Mouse (Mus musculus): ENCODE measurements around the gene Csf3. TPM values are rescaled to one million over a fixed set of nuclear protein-coding genes. Genes with fewer than 3 reads are reported as not detected.
"Not testable (repeated sequence)": the region's sequence is repeated elsewhere in the genome, so short reads cannot be mapped to it uniquely, and the experiment has no call there.

Gene Csf3
- total RNA-seq, 4 experiments from 2014 or later: not detected

DNA sequence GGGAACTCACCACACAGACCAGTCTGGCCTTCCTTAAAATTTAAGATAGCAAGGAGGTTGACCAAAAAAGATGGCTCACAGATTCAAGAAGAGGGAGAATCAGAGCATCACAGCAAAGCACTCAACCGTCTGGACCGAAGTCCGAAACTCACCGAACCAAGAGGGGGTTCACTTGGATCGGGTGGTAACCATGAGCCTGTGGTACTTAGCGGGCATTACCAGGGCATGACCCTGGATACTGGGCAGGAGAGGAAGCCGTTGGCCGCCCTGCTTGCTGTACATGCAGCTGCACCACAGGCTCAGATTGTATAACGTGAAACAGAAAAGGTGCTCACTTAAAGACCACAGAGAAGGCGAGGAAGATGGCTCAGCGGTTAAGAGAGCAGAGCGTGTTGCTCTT lies 3.8 kb upstream of the Csf3 start:
- DNase-seq: no peak

GRCm38 (mm10) chr11:98698849-98699640 lies 2.0 kb upstream of the Csf3 start:
- no peak for DNase-seq

GRCm38 (mm10) chr11:98699911-98700310 lies 1.2 kb upstream of the Csf3 start:
- peak; percentile 54 for DNase-seq

- DNase-seq: no peak
These were observed 1.3 kb downstream of the Csf3 start for GRCm38 (mm10) chr11:98702323-98702722.

DNA sequence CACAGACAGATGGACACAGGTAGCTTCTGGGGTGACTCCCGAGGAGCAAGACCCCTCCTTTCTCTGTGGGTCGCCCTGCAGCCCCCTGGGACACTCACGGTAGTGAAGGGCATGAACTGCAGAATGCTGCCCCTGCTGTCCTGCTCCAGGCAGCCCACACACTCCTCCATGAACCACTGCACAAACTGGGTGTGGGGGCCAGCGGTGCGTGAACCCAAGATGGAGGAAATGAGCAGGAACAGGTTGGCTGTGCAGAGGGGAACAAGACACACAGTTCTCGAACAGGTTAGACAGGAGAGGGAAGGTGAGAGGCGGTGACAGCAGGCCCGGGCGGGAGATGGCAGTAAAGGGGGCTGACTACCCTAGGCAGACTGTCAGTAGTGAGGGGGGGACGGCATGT lies 4.0 kb downstream of the Csf3 start:
- no peak for DNase-seq

- DNase-seq: no peak
These were observed 6.6 kb downstream of the Csf3 start for GRCm38 (mm10) chr11:98707401-98708281.

GRCm38 (mm10) chr11:98708282-98708956 lies 7.4 kb downstream of the Csf3 start:
- no peak for DNase-seq

- no peak for DNase-seq
These were observed 8.1 kb downstream of the Csf3 start for GRCm38 (mm10) chr11:98709001-98709741.

DNA sequence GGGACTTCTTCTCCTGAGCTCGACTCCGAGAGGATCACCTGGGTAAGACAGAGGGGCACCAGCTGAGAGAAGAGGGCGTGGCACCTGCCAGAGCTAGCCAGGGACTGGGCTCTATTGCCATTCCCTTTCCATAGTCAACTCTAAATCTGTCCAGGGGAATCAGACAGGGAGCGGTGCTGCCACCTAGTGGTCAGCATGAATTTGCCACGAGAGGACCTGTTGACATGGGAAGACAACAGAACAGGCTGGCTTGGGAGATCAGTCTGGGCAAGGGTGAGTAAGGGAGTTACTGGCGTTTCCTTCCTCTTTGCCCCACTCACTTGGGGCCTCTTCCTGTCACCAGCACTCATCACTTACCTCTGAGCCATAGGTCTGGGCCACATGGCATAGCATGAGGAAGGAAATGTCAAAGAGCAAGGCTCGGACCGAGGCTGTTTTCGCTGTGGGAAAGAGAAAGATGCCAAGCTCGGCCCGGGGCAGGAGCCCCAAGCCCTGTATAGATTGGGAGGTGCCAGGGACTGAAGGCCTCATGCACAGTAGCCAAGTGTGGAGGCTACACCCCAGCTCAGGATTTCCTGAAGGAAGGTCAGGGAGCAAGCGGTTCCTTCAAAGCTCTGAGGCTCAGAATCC lies 9.5 kb downstream of the Csf3 start:
- peak; percentile 60 for DNase-seq

DNA sequence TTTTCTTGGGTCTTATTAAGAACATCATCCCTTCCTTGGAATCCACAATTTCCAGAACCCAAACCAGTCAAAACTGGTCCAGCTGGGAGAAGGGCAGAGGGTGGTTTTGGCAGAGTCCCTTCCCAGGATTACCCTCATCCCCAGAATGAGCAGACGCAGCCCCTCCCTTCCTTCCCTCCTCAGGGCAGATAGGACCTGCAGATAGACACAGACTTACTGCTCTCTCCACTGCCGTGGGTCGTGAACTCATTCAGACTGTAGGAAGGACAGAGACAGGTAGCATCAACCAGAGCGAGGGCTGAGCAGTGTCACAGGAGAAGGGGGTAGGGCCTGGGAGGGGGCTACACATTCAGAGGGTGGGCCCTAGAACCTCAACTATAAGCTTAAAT lies 10.0 kb downstream of the Csf3 start:
- no peak for DNase-seq

DNA sequence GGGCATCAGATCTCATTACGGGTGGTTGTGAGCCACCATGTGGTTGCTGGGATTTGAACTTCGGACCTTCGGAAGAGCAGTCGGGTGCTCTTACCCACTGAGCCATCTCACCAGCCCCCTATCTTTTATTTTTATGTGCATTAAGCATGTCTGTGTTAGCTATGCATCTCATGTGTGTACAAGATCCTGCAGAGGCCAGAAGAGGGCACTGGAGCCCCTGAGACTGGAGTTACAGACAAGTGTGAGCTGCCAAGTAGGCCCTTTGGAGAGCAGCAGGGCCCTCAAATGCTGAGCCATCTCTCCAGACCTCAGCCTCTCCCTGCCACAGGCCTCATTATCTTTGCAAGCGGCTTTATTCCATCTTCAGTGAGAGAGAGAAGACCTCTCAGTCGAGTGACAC lies 10.9 kb downstream of the Csf3 start:
- DNase-seq: not testable (repeated sequence)

DNA sequence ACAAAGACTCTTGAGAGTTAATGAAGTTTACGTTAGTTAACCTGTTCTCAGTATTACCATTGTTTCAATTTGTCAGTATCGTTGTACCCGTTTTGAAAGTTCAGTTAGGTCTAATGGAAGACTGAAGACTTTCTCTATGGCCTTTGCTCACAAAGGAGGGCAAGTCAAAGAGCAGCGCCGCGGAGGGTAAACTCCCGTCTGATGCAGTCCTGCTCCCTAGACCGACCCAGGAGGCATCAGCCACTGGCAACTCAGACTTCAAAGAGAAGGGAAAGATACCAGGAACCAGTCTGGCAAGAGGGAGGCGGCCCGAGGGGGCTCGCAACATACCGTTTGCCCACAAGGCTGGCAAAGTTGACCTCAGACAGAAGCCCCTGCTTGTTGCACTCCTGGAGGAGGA lies 12.6 kb downstream of the Csf3 start:
- DNase-seq: no peak

- no peak for DNase-seq
These were observed 14.9 kb downstream of the Csf3 start for GRCm38 (mm10) chr11:98715946-98716345.

- DNase-seq: peak; percentile 62
These were observed 16.8 kb downstream of the Csf3 start for GRCm38 (mm10) chr11:98717904-98718303.

DNA sequence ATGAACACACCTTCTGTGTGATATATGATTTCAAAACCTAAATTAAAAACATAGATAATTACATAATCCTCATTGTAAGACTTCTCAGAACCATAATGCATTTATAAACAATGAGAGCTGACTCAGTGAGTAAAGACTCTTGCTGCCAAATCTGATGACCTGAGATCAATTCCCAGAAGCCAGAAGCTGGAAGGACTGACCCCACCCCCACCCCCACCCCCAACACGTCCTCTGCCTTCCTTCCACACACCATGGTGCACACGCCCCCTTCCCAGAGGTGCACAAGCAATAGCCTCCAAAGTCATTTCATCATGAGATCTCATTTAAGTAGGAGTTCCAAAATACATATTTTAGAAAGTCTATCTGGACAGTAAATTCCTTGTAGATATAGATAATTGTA lies 19.7 kb downstream of the Csf3 start:
- no peak for DNase-seq

GRCm38 (mm10) chr11:98721458-98722226 lies 20.6 kb downstream of the Csf3 start:
- DNase-seq: no peak

DNA sequence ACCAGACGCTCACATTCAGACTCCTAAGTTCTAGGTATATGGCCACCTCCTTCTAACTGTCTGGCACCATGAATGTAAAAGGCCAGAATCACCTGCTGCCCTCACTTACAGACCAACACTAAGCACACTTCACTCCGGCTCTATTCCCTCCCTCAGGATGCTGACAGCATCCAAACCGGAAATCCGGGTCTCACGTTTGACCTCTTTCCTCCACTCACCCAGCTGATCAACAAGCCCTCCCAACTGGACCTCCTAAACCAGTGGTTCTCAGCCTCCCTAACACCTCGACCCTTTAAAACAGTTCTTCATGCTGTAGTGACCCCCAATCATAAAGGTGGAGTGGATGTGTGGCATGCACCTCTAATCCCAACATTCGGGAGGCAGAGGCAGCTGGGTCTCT lies 22.0 kb downstream of the Csf3 start:
- no peak for DNase-seq

DNA sequence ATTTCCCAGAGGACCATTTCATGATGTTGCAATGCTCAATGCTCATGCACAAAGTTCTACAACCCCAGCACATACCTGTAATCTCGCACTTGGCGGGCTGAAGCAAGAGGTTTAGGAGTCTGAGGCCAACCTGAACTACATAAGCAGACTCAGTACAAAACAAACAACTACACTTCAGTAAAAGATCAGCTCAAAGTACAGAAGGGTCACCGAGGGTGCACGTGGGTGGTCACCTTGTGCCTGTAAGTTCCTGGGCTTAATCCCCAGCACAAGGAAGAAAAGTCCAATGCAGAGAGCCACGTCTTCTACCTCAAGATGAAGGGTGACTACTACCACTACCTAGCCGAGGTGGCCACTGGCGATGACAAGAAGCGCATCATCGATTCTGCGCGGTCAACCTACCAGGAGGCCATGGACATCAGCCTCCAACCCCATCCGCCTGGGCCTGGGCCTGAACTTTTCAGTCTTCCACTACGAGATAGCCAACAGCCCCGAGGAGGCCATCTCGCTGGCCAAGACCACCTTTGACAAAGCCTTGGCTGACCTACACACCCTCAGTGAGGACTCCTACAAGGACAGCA lies 25.0 kb downstream of the Csf3 start:
- no peak for DNase-seq

GRCm38 (mm10) chr11:98729119-98729588 lies 28.1 kb downstream of the Csf3 start, which contains the start of gene Med24:
Med24 (minus strand) TSS chr11:98729435.
- DNase-seq: peak; percentile 88

GRCm38 (mm10) chr11:98730727-98731126 lies 29.7 kb downstream of the Csf3 start:
- no peak for DNase-seq

All from adrenal gland, adult 8-10 months (tissue).